Mouse (Mus musculus) neural tube, embryonic 15.5 days (tissue): ENCODE data around the gene Grn. TPM values are rescaled to one million over a fixed set of nuclear protein-coding genes. Genes with fewer than 3 reads are reported as not detected.

Experiments
- ATAC-seq: fragments of 200-750 bp; cut with Nextera tagmentation; 2 replicates; pipeline ENCODE4 v1.8.0; 2017; ENCODE audit warnings: mild to moderate bottlenecking, moderate TSS enrichment, moderate library complexity; ENCODE audit not compliant: low FRiP score
- H3K27ac ChIP-seq: fragments of 300-500 bp; sonication (generic); replicated peaks from 2 replicates; pipeline ENCODE4 v1.5.1; 2015; ENCODE audit warnings: mild to moderate bottlenecking, inconsistent platforms
- H3K27me3 ChIP-seq: fragments of 300-500 bp; sonication (generic); replicated peaks from 2 replicates; pipeline ENCODE4 v1.6.1; 2015; ENCODE audit warnings: inconsistent platforms
- H3K36me3 ChIP-seq: fragments of 300-500 bp; sonication (generic); 2 replicates; pipeline ENCODE4 v1.6.1; 2015; ENCODE audit warnings: inconsistent platforms
- H3K4me1 ChIP-seq: fragments of 300-500 bp; sonication (generic); 2 replicates; pipeline ENCODE4 v1.6.1; 2015; ENCODE audit warnings: inconsistent platforms
- H3K4me2 ChIP-seq: fragments of 300-500 bp; sonication (generic); 2 replicates; pipeline ENCODE4 v1.6.1; 2015; ENCODE audit warnings: inconsistent platforms, mild to moderate bottlenecking, moderate library complexity
- H3K4me3 ChIP-seq: fragments of 300-500 bp; sonication (generic); replicated peaks from 2 replicates; pipeline ENCODE4 v1.5.1; 2015; ENCODE audit warnings: mild to moderate bottlenecking, inconsistent platforms
- H3K9ac ChIP-seq: fragments of 300-500 bp; sonication (generic); replicated peaks from 2 replicates; pipeline ENCODE4 v1.6.1; 2015; ENCODE audit warnings: mild to moderate bottlenecking, inconsistent platforms
- H3K9me3 ChIP-seq: fragments of 300-500 bp; sonication (generic); replicated peaks from 2 replicates; pipeline ENCODE4 v1.6.1; 2016; ENCODE audit warnings: inconsistent platforms
- WGBS: fragments of 180-500 bp; shearing (Covaris S2); methylation state at CpG from one replicate; pipeline ENCODE4 v1.1.7; 2015; ENCODE audit warnings: mixed read lengths; 5-methylcytosine and 5-hydroxymethylcytosine counted together
- polyA plus RNA-seq: library from polyadenylated mRNA; unstranded; fragments of >200 nt; fragmentation: Nextera tagmentation; extraction: Ambion mirVana; gene quantifications from 2 replicates; pipeline ENCODE4 v1.2.1, GENCODE M21; 2015

Gene Grn
- polyA plus RNA-seq, 1 experiment from 2014 or later = 92.1 TPM

GRCm38 (mm10) chr11:102431018-102431645, 1.0 kb downstream of the Grn start:
- Histone ChIP-seq H3K36me3 (peaks cover 25% of the 10 kb centered on the region), H3K27ac (peak overlapping the region; percentile 80), H3K4me2 (peak overlapping the region; percentile 99), H3K9me3 (no peaks in the 10 kb centered on the region), H3K9ac (peak overlapping the region; percentile 74), H3K4me3 (peak overlapping the region; percentile 72), H3K4me1 (peaks cover 47% of the 10 kb centered on the region), H3K27me3 (no peaks in the 10 kb centered on the region; the same call in 1 of the 2 replicates)
- 0% methylated on average over 7 of the region's 7 CpGs for WGBS
- ATAC-seq = peak; percentile 33; the same call in 1 of the 2 replicates

DNA sequence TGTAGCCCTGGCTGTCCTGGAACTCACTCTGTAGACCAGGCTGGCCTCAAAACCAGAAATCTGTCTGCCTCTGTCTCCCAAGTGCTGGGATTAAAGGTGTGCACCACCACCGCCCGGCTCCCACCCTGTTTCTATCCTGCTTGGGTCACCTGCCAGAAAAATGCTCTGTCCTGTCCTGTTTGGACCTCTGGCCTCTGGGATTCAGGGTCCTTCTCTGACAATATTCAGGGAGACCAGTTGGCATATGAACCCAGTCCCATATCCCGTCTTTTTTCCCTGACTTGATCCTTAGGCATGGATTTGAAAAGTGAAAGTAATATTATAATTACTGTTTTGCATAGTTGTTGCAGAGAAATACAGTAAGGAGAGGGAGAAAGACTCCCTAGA, 1.6 kb downstream of the Grn start:
- Histone ChIP-seq H3K4me2 (no peak overlapping the region), H3K27ac (no peak overlapping the region), H3K4me3 (no peak overlapping the region), H3K9ac (no peak overlapping the region), H3K27me3 (no peaks in the 10 kb centered on the region; the same call in 1 of the 2 replicates), H3K4me1 (peaks cover 47% of the 10 kb centered on the region), H3K36me3 (peaks cover 30% of the 10 kb centered on the region), H3K9me3 (no peaks in the 10 kb centered on the region)
- ATAC-seq = no peak
- whole genome bisulfite sequencing = 89% methylated on average over 3 of the region's 3 CpGs

GRCm38 (mm10) chr11:102432115-102432843, 2.2 kb downstream of the Grn start:
- Histone ChIP-seq H3K4me1 (peaks cover 52% of the 10 kb centered on the region), H3K9ac (0 out of 2 replicates have a peak overlapping the region, but pooled peaks have one; percentile 1), H3K27me3 (no peaks in the 10 kb centered on the region), H3K9me3 (no peaks in the 10 kb centered on the region), H3K36me3 (peaks cover 34% of the 10 kb centered on the region), H3K4me3 (no peak overlapping the region), H3K4me2 (no peak overlapping the region), H3K27ac (no peak overlapping the region)
- 60% methylated on average over 16 of the region's 16 CpGs for WGBS
- no peak for ATAC-seq

DNA sequence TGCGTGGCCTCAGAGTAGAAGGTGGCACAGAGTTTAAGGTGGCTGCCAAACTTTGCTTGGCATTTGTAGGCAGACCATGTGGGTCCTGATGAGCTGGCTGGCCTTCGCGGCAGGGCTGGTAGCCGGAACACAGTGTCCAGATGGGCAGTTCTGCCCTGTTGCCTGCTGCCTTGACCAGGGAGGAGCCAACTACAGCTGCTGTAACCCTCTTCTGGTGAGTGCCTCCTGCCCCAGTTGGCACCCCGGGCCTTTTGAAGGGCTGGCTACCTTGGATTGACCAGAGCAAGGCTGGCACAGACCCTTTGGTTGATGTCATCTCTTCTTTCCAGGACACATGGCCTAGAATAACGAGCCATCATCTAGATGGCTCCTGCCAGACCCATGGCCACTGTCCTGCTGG, 2.8 kb downstream of the Grn start:
- no peak overlapping the region for H3K27ac ChIP-seq

DNA sequence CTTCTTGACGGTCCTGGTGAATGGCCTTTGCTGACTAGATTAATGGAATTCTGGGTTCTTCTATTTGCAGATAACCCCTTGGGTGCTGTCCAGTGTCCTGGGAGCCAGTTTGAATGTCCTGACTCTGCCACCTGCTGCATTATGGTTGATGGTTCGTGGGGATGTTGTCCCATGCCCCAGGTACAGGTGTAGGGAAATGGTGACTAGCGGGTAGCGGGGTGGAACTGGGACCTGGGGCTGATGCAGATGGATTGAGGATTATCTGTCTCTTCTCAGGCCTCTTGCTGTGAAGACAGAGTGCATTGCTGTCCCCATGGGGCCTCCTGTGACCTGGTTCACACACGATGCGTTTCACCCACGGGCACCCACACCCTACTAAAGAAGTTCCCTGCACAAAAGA, 3.8 kb downstream of the Grn start:
- no peak for ATAC-seq
- Histone ChIP-seq H3K9me3 (no peaks in the 10 kb centered on the region), H3K27ac (0 out of 2 replicates have a peak overlapping the region, but pooled peaks have one; percentile 41), H3K4me2 (no peak overlapping the region), H3K9ac (no peak overlapping the region), H3K27me3 (no peaks in the 10 kb centered on the region), H3K4me3 (no peak overlapping the region), H3K36me3 (peaks cover 39% of the 10 kb centered on the region), H3K4me1 (peaks cover 67% of the 10 kb centered on the region)
- 86% methylated on average over 7 of the region's 7 CpGs for WGBS

More for the DNA sequence above, 2.8 kb downstream of the Grn start:
- ATAC-seq = no peak
- WGBS = 86% methylated on average over 6 of the region's 6 CpGs
- no peaks in the 10 kb centered on the region for H3K9me3 ChIP-seq
- H3K9ac ChIP-seq = no peak overlapping the region; the same call in 1 of the 2 replicates
- peaks cover 36% of the 10 kb centered on the region for H3K36me3 ChIP-seq
- no peak overlapping the region for H3K4me3 ChIP-seq
- no peak overlapping the region for H3K4me2 ChIP-seq
- H3K27me3 ChIP-seq = no peaks in the 10 kb centered on the region
- peaks cover 58% of the 10 kb centered on the region for H3K4me1 ChIP-seq

DNA sequence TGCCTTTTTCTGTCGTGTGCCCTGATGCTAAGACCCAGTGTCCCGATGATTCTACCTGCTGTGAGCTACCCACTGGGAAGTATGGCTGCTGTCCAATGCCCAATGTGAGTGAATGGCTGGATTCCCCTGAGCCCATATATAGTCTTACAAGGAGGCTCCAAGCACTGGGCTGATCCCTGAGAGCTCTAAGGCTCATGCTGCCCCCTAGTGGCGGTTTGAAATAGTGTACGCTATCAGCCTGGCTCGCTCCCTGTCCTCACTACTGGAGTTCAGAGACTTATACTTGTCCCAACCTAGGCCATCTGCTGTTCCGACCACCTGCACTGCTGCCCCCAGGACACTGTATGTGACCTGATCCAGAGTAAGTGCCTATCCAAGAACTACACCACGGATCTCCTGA, 4.3 kb downstream of the Grn start:
- 0 out of 2 replicates have a peak overlapping the region, but pooled peaks have one; percentile 41 for H3K27ac ChIP-seq
- H3K4me1 ChIP-seq = peaks cover 68% of the 10 kb centered on the region
- H3K9ac ChIP-seq = no peak overlapping the region
- no peaks in the 10 kb centered on the region for H3K9me3 ChIP-seq
- peak; percentile 22; the same call in 1 of the 2 replicates for ATAC-seq
- WGBS = 5% methylated on average over 7 of the region's 7 CpGs
- peak overlapping the region; percentile 8; the same call in 1 of the 2 replicates for H3K4me3 ChIP-seq
- H3K27me3 ChIP-seq = no peaks in the 10 kb centered on the region
- peaks cover 44% of the 10 kb centered on the region for H3K36me3 ChIP-seq
- no peak overlapping the region for H3K4me2 ChIP-seq

- Histone ChIP-seq H3K4me3 (no peak overlapping the region), H3K9ac (no peak overlapping the region), H3K27ac (no peak overlapping the region), H3K9me3 (no peaks in the 10 kb centered on the region), H3K4me1 (peaks cover 63% of the 10 kb centered on the region), H3K27me3 (no peaks in the 10 kb centered on the region), H3K36me3 (peaks cover 51% of the 10 kb centered on the region), H3K4me2 (no peak overlapping the region)
- ATAC-seq = no peak
- 92% methylated on average over 11 of the region's 11 CpGs for WGBS
Measured at GRCm38 (mm10) chr11:102434816-102435705, 4.9 kb downstream of the Grn start.

- Histone ChIP-seq H3K4me2 (no peak overlapping the region), H3K9me3 (no peaks in the 10 kb centered on the region), H3K27me3 (no peaks in the 10 kb centered on the region), H3K36me3 (peaks cover 59% of the 10 kb centered on the region), H3K4me3 (no peak overlapping the region), H3K27ac (no peak overlapping the region), H3K9ac (no peak overlapping the region), H3K4me1 (peaks cover 60% of the 10 kb centered on the region)
- 85% methylated on average over 18 of the region's 18 CpGs for WGBS
- ATAC-seq = no peak
Measured at GRCm38 (mm10) chr11:102435754-102436470, 5.8 kb downstream of the Grn start.

DNA sequence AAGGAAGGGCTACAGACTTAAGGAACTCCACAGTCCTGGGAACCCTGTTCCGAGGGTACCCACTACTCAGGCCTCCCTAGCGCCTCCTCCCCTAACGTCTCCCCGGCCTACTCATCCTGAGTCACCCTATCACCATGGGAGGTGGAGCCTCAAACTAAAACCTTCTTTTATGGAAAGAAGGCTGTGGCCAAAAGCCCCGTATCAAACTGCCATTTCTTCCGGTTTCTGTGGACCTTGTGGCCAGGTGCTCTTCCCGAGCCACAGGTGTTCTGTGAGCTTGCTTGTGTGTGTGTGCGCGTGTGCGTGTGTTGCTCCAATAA, 6.3 kb downstream of the Grn start:
- WGBS = 89% methylated on average over 10 of the region's 10 CpGs
- Histone ChIP-seq H3K36me3 (peaks cover 65% of the 10 kb centered on the region), H3K9me3 (no peaks in the 10 kb centered on the region), H3K27ac (no peak overlapping the region), H3K27me3 (no peaks in the 10 kb centered on the region), H3K9ac (no peak overlapping the region), H3K4me1 (peaks cover 55% of the 10 kb centered on the region), H3K4me3 (no peak overlapping the region), H3K4me2 (no peak overlapping the region)
- ATAC-seq = no peak

GRCm38 (mm10) chr11:102437120-102438061, 7.3 kb downstream of the Grn start:
- Histone ChIP-seq H3K9ac (peak overlapping the region; percentile 43), H3K4me1 (peaks cover 47% of the 10 kb centered on the region), H3K27ac (peak overlapping the region; percentile 38; the same call in 1 of the 2 replicates), H3K27me3 (no peaks in the 10 kb centered on the region), H3K36me3 (peaks cover 72% of the 10 kb centered on the region), H3K4me3 (peak overlapping the region; percentile 33), H3K9me3 (no peaks in the 10 kb centered on the region), H3K4me2 (peak overlapping the region; percentile 57)
- ATAC-seq = peak; percentile 15; the same call in 1 of the 2 replicates
- WGBS = 4% methylated on average over 81 of the region's 87 CpGs
